Mouse (Mus musculus) liver, postnatal 0 days (tissue): Measurements from ENCODE around the gene Pcgf2.

Experiments
- CTCF ChIP-seq: sonication (generic); IDR thresholded peaks from 2 replicates; pipeline ENCODE4 v1.5.1; 2016; ENCODE audit warnings: antibody characterized with exemption, low read depth
- EP300 ChIP-seq: IDR thresholded peaks from 2 replicates; pipeline ENCODE4 v1.6.1; 2016; ENCODE audit warnings: antibody characterized with exemption, low read depth, mild to moderate bottlenecking

DNA sequence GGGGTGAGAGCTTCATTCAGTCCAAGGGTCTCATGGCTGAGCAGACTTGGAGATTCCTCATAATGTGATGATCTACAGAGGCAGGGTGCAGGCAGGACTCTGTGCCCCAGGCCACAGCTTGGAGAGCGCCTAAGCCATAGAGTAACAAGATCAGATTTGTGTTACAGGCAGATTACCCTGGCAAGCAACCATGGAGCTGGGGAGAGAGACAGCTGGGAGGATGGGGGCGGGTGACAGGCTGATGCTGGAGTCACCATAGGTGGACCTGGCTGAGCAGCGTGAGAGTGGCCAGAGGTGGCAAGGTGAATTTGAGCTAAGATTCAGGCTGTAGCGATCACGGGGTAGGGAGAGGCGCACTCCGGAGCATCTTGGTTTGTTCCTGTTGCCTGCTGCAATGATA, 32.1 kb downstream of the Pcgf2 start:
- no peak for TF ChIP-seq CTCF
- TF ChIP-seq EP300 = no peak
